Mouse (Mus musculus) testis, adult 2 months (tissue): Measurements from ENCODE around the gene Entpd8. TPM values are rescaled to one million over a fixed set of nuclear protein-coding genes. Genes with fewer than 3 reads are reported as not detected.

Experiments
- H3K27ac ChIP-seq: fragments of 200-500 bp; 2 replicates; pipeline ENCODE4 v1.5.1; 2012; ENCODE audit warnings: low read depth, low read length; ENCODE audit not compliant: control insufficient read depth, insufficient read depth
- H3K27me3 ChIP-seq: fragments of 200-500 bp; 2 replicates; pipeline ENCODE4 v1.6.1; 2012; ENCODE audit warnings: mild to moderate bottlenecking, low read length, moderate library complexity; ENCODE audit not compliant: control insufficient read depth, insufficient read depth
- H3K36me3 ChIP-seq: fragments of 200-500 bp; 2 replicates; pipeline ENCODE4 v1.6.1; 2012; ENCODE audit warnings: mild to moderate bottlenecking, low read length; ENCODE audit not compliant: control insufficient read depth, insufficient read depth
- H3K4me1 ChIP-seq: fragments of 200-500 bp; 2 replicates; pipeline ENCODE4 v1.6.1; 2012; ENCODE audit warnings: low read length; ENCODE audit not compliant: control insufficient read depth, insufficient read depth
- H3K4me3 ChIP-seq: fragments of 200-500 bp; 2 replicates; pipeline ENCODE4 v1.5.1; 2012; ENCODE audit warnings: low read depth, mild to moderate bottlenecking, low read length, moderate library complexity, mixed read lengths; ENCODE audit not compliant: control insufficient read depth
- CTCF ChIP-seq: fragments of 200-500 bp; IDR thresholded peaks from 2 replicates; pipeline ENCODE4 v1.5.1; 2012; ENCODE audit warnings: low read depth, mild to moderate bottlenecking, inconsistent platforms, low read length, moderate library complexity; ENCODE audit not compliant: control insufficient read depth, insufficient read depth, insufficient replicate concordance
- POLR2A ChIP-seq: fragments of 200-500 bp; IDR thresholded peaks from 2 replicates; pipeline ENCODE4 v1.6.1; 2012; ENCODE audit warnings: low read depth, mild to moderate bottlenecking, inconsistent platforms, low read length, moderate library complexity; ENCODE audit not compliant: control insufficient read depth
- polyA plus RNA-seq: library from polyadenylated mRNA; depleted of rRNA; stranded (reverse); fragments of >200 nt; gene quantifications from 2 replicates; pipeline ENCODE4 v1.2.3, GENCODE M21; 2012

Entpd8 gene
- polyA plus RNA-seq, 1 experiment = 0.48 TPM

DNA sequence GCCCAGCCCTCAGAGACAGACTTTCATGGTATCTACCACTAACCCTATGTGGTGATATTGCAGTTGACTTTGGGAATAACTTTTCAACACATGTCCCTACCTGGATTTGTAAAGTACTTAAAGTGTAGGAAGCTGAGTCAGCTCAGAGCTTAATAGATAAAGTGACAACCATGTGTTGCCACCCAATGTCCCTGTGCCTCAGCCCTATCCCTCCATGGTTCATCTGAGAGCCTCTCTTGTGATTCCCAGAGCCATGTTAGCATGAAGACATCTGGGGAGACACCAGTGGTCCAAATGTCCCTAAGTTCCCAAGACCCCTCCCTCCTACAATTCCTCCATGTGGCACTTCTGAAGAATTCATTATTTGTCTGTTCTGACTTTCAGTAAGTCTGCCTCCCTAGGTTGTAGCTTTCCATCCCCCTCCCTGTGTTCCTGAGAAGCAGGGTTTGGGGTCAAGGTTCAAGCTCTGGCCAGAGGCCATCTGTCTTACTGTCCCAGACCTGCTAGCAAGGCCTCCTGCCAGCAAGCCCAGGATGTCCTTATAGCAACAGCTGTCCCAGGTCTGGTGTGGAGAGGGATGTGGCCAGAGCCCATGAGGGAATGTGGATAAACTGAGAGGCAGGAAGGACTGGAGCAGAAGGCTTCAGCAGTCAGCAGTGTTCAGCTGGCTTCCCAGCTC, 30.5 kb downstream of the Entpd8 start:
- H3K4me1 ChIP-seq = no peaks in the 10 kb centered on the region; the same call in 1 of the 2 replicates
- no peak overlapping the region for H3K27ac ChIP-seq
- no peaks in the 10 kb centered on the region for H3K36me3 ChIP-seq
- TF ChIP-seq CTCF = no peak
- no peak for TF ChIP-seq POLR2A
- H3K4me3 ChIP-seq = no peak overlapping the region
- no peaks in the 10 kb centered on the region for H3K27me3 ChIP-seq

DNA sequence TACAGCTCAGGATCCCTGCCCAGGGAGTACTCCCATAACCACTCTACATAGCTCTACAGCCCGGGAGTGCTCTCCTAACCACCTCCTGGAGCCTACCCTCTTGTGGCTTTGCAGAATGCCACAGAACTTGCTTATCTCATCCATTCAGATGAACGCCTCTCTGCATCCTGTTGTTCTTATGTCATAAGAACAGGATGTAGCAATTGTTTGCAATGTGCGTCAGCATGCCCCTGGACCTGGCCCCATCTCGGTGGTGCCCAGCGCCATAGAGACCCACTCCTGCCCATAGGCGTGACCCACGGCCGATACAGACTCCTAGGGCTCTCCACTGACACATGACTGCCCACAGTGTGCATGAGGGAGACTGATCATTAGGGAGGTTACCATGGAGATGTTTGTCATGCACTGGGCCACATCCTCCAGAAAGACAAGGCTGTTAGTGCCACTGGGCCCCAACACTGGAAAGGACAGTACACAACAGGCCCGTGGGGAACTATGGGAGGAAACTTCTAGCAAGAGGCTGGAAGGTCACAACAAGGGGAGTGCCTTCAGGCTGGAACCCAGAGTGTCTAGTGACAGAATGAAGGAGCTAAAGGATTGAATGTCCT, 31.2 kb downstream of the Entpd8 start:
- H3K27ac ChIP-seq = no peak overlapping the region

GRCm38 (mm10) chr2:25114308-25114707, 34.2 kb downstream of the Entpd8 start:
- H3K27ac ChIP-seq = no peak overlapping the region

More for the DNA sequence above, 31.2 kb downstream of the Entpd8 start:
- H3K4me3 ChIP-seq = no peak overlapping the region
- H3K27me3 ChIP-seq = no peaks in the 10 kb centered on the region
- H3K4me1 ChIP-seq = no peaks in the 10 kb centered on the region; the same call in 1 of the 2 replicates
- TF ChIP-seq POLR2A (no peak), CTCF (no peak)
- no peaks in the 10 kb centered on the region for H3K36me3 ChIP-seq

GRCm38 (mm10) chr2:25115442-25115841, 35.3 kb downstream of the Entpd8 start:
- no peaks in the 10 kb centered on the region; the same call in 1 of the 2 replicates for H3K4me1 ChIP-seq
- H3K27me3 ChIP-seq = no peaks in the 10 kb centered on the region
- H3K36me3 ChIP-seq = no peaks in the 10 kb centered on the region
- no peak overlapping the region for H3K27ac ChIP-seq
- TF ChIP-seq CTCF = no peak
- TF ChIP-seq POLR2A = no peak
- no peak overlapping the region for H3K4me3 ChIP-seq

More at GRCm38 (mm10) chr2:25114308-25114707, 34.2 kb downstream of the Entpd8 start:
- Histone ChIP-seq H3K36me3 (no peaks in the 10 kb centered on the region), H3K4me1 (no peaks in the 10 kb centered on the region; the same call in 1 of the 2 replicates), H3K27me3 (no peaks in the 10 kb centered on the region), H3K4me3 (no peak overlapping the region)
- TF ChIP-seq POLR2A = no peak
- TF ChIP-seq CTCF = no peak

DNA sequence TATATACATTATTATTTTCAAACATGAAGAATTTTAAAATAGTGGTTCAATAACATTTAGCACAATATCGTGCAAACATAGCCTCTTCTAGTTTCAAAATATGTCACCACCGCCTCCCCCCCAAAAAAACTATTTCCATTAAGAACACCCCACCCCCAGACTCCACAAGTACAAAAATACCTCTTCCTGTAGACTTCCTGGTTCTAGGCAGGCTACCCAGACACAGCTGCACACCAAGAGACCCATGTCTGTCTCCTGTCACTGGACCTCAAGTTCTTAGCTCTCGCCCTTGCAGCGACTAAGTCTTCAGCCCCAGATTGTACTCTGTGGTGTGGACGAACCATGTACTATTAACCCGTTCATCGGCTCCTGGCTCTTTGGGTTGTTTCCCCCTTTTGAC, 40.9 kb downstream of the Entpd8 start:
- Histone ChIP-seq H3K4me1 (no peaks in the 10 kb centered on the region), H3K27ac (no peak overlapping the region), H3K27me3 (no peaks in the 10 kb centered on the region), H3K36me3 (no peaks in the 10 kb centered on the region), H3K4me3 (no peak overlapping the region)
- TF ChIP-seq CTCF (no peak), POLR2A (no peak)

DNA sequence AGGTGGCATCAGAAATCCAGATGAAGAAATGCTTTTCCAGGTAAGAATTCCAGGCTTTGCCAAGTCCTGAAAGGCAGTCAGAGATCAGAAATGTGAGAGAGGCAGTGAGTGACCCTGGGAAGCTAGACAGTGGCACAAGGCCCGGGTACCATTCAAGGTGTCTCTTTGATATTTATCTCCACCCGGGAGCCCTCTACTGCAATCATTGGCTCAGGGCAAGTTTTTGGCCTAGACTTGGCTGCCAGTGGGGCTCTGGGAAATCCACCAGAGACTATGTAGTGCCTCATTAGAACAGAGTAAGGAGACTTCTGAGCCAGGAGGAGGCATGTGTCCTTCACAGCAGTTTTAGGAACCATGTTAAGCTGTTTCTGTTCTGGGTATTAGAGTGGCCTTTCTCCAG, 42.6 kb downstream of the Entpd8 start:
- Histone ChIP-seq H3K27ac (no peak overlapping the region), H3K27me3 (no peaks in the 10 kb centered on the region), H3K4me1 (no peaks in the 10 kb centered on the region), H3K4me3 (no peak overlapping the region), H3K36me3 (no peaks in the 10 kb centered on the region)
- no peak for TF ChIP-seq CTCF
- TF ChIP-seq POLR2A = no peak

DNA sequence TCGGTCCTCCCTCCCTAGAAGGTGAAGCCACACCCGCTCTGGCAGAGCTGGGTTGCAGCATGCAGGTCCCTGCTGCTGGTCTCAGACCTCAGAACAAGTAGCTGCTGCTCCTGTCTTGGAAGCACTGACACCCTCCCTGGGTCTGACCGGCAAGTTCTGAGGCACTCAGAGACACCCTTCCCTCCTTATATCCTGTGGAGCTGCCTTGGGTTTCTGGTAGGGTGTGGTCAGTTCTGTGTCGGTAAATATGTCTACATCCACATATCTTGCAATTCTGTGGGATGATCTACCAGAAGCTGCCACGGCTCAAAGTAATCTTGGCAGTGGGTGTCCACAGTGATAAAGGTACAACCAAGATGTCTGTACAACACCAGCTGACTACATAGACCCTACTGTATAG, 43.4 kb downstream of the Entpd8 start:
- TF ChIP-seq CTCF (no peak), POLR2A (no peak)
- Histone ChIP-seq H3K4me1 (no peaks in the 10 kb centered on the region), H3K27ac (no peak overlapping the region)

More for the DNA sequence above, 43.4 kb downstream of the Entpd8 start:
- no peaks in the 10 kb centered on the region for H3K27me3 ChIP-seq
- no peak overlapping the region for H3K4me3 ChIP-seq
- H3K36me3 ChIP-seq = no peaks in the 10 kb centered on the region
